Mouse (Mus musculus): ENCODE data around the gene Drd2. TPM values are rescaled to one million over a fixed set of nuclear protein-coding genes. Genes with fewer than 3 reads are reported as not detected.

Drd2 gene
- polyA plus RNA-seq (2015; fragmentation: Nextera tagmentation; extraction: Ambion mirVana) = 0.11 TPM in 2 replicates

GRCm38 (mm10) chr9:49340136-49341043, at the start of gene Drd2:
Gene Drd2, plus strand, starts transcription at chr9:49340627.
- H3K27me3 ChIP-seq (ENCODE audit: control insufficient read depth, insufficient read depth, low read length) = peaks cover 37% of the 10 kb centered on the region
- peak; percentile 52; the same call in 1 of the 2 replicates for ATAC-seq (replicated peaks; ENCODE audit: extremely low read depth, insufficient read depth, low FRiP score)
- WGBS = 3% methylated on average over 60 of the region's 84 CpGs
- peak within 1 kb of the TSS; percentile 55 for H3K4me2 ChIP-seq (ENCODE audit: low read depth, low read length)
- H3K27ac ChIP-seq (ENCODE audit: low read length) = no peak within 1 kb of the TSS
- H3K4me1 ChIP-seq (ENCODE audit: control insufficient read depth, insufficient read depth, low read length) = 0 out of 2 replicates have a peak, but pooled peaks cover 4% of the 10 kb centered on the region
- H3K4me3 ChIP-seq (ENCODE audit: low read length) = peak within 1 kb of the TSS; percentile 32
- H3K9me3 ChIP-seq (replicated peaks; ENCODE audit: control insufficient read depth, low read length) = no peaks in the 10 kb centered on the region
- no peak within 1 kb of the TSS for H3K9ac ChIP-seq (ENCODE audit: low read length)
- H3K36me3 ChIP-seq (ENCODE audit: control insufficient read depth, insufficient read depth) = no peaks in the 10 kb centered on the region

GRCm38 (mm10) chr9:49295101-49295500, 45.3 kb upstream of the Drd2 start:
- no peaks in the 10 kb centered on the region for H3K4me1 ChIP-seq (ENCODE audit: control insufficient read depth, insufficient read depth, low read length)
- no peak overlapping the region for H3K4me3 ChIP-seq (ENCODE audit: low read length)
- no peak for ATAC-seq (replicated peaks; ENCODE audit: extremely low read depth, insufficient read depth, low FRiP score)
- H3K27ac ChIP-seq (ENCODE audit: low read length) = no peak overlapping the region
- H3K36me3 ChIP-seq (ENCODE audit: control insufficient read depth, insufficient read depth) = no peaks in the 10 kb centered on the region
- H3K9me3 ChIP-seq (replicated peaks; ENCODE audit: control insufficient read depth, low read length) = no peaks in the 10 kb centered on the region
- no peak overlapping the region for H3K9ac ChIP-seq (ENCODE audit: low read length)
- 55% methylated on average over 1 of the region's 1 CpGs for WGBS
- H3K27me3 ChIP-seq (ENCODE audit: control insufficient read depth, insufficient read depth, low read length) = no peaks in the 10 kb centered on the region
- H3K4me2 ChIP-seq (ENCODE audit: low read depth, low read length) = no peak overlapping the region

GRCm38 (mm10) chr9:49307576-49307975, 32.9 kb upstream of the Drd2 start:
- Histone ChIP-seq H3K27me3 (ENCODE audit: control insufficient read depth, insufficient read depth, low read length) (no peaks in the 10 kb centered on the region), H3K4me3 (ENCODE audit: low read length) (no peak overlapping the region), H3K4me1 (ENCODE audit: control insufficient read depth, insufficient read depth, low read length) (peaks cover 11% of the 10 kb centered on the region), H3K9me3 (replicated peaks; ENCODE audit: control insufficient read depth, low read length) (no peaks in the 10 kb centered on the region), H3K9ac (ENCODE audit: low read length) (no peak overlapping the region), H3K4me2 (ENCODE audit: low read depth, low read length) (no peak overlapping the region), H3K27ac (ENCODE audit: low read length) (no peak overlapping the region), H3K36me3 (ENCODE audit: control insufficient read depth, insufficient read depth) (no peaks in the 10 kb centered on the region)
- peak; percentile 75 for ATAC-seq (replicated peaks; ENCODE audit: extremely low read depth, insufficient read depth, low FRiP score)
- 19% methylated on average over 3 of the region's 3 CpGs for WGBS

GRCm38 (mm10) chr9:49310821-49311220, 29.6 kb upstream of the Drd2 start:
- no peaks in the 10 kb centered on the region for H3K36me3 ChIP-seq (ENCODE audit: control insufficient read depth, insufficient read depth)
- no peak for ATAC-seq (replicated peaks; ENCODE audit: extremely low read depth, insufficient read depth, low FRiP score)
- no peaks in the 10 kb centered on the region for H3K9me3 ChIP-seq (replicated peaks; ENCODE audit: control insufficient read depth, low read length)
- H3K9ac ChIP-seq (ENCODE audit: low read length) = no peak overlapping the region
- H3K27me3 ChIP-seq (ENCODE audit: control insufficient read depth, insufficient read depth, low read length) = no peaks in the 10 kb centered on the region
- H3K27ac ChIP-seq (ENCODE audit: low read length) = no peak overlapping the region
- H3K4me1 ChIP-seq (ENCODE audit: control insufficient read depth, insufficient read depth, low read length) = peaks cover 11% of the 10 kb centered on the region
- H3K4me3 ChIP-seq (ENCODE audit: low read length) = no peak overlapping the region
- WGBS = 45% methylated on average over 4 of the region's 4 CpGs
- H3K4me2 ChIP-seq (ENCODE audit: low read depth, low read length) = no peak overlapping the region

- no peaks in the 10 kb centered on the region for H3K4me1 ChIP-seq (ENCODE audit: control insufficient read depth, insufficient read depth, low read length)
- no peak overlapping the region for H3K4me2 ChIP-seq (ENCODE audit: low read depth, low read length)
- no peaks in the 10 kb centered on the region for H3K9me3 ChIP-seq (replicated peaks; ENCODE audit: control insufficient read depth, low read length)
- no peak overlapping the region for H3K27ac ChIP-seq (ENCODE audit: low read length)
- no peak overlapping the region for H3K9ac ChIP-seq (ENCODE audit: low read length)
- no peaks in the 10 kb centered on the region for H3K27me3 ChIP-seq (ENCODE audit: control insufficient read depth, insufficient read depth, low read length)
- no peaks in the 10 kb centered on the region for H3K36me3 ChIP-seq (ENCODE audit: control insufficient read depth, insufficient read depth)
- ATAC-seq (replicated peaks; ENCODE audit: extremely low read depth, insufficient read depth, low FRiP score) = no peak
- no peak overlapping the region for H3K4me3 ChIP-seq (ENCODE audit: low read length)
Observed at GRCm38 (mm10) chr9:49318638-49319037, 21.8 kb upstream of the Drd2 start.

- H3K4me2 ChIP-seq (ENCODE audit: low read depth, low read length) = no peak overlapping the region
- peaks cover 37% of the 10 kb centered on the region for H3K27me3 ChIP-seq (ENCODE audit: control insufficient read depth, insufficient read depth, low read length)
- 0 out of 2 replicates have a peak, but pooled peaks cover 4% of the 10 kb centered on the region for H3K4me1 ChIP-seq (ENCODE audit: control insufficient read depth, insufficient read depth, low read length)
- H3K9ac ChIP-seq (ENCODE audit: low read length) = no peak overlapping the region
- no peaks in the 10 kb centered on the region for H3K9me3 ChIP-seq (replicated peaks; ENCODE audit: control insufficient read depth, low read length)
- ATAC-seq (replicated peaks; ENCODE audit: extremely low read depth, insufficient read depth, low FRiP score) = no peak
- no peaks in the 10 kb centered on the region for H3K36me3 ChIP-seq (ENCODE audit: control insufficient read depth, insufficient read depth)
- no peak overlapping the region for H3K27ac ChIP-seq (ENCODE audit: low read length)
- WGBS = 3% methylated on average over 10 of the region's 10 CpGs
- no peak overlapping the region for H3K4me3 ChIP-seq (ENCODE audit: low read length)
Observed at GRCm38 (mm10) chr9:49341044-49341365, 578 bp downstream of the Drd2 start.

- Histone ChIP-seq H3K9me3 (replicated peaks; ENCODE audit: control insufficient read depth, low read length) (no peaks in the 10 kb centered on the region), H3K4me2 (ENCODE audit: low read depth, low read length) (no peak overlapping the region), H3K27ac (ENCODE audit: low read length) (no peak overlapping the region), H3K9ac (ENCODE audit: low read length) (no peak overlapping the region), H3K4me1 (ENCODE audit: control insufficient read depth, insufficient read depth, low read length) (no peaks in the 10 kb centered on the region), H3K4me3 (ENCODE audit: low read length) (no peak overlapping the region), H3K27me3 (ENCODE audit: control insufficient read depth, insufficient read depth, low read length) (no peaks in the 10 kb centered on the region), H3K36me3 (ENCODE audit: control insufficient read depth, insufficient read depth) (no peaks in the 10 kb centered on the region)
- WGBS = 17% methylated on average over 5 of the region's 5 CpGs
- no peak for ATAC-seq (replicated peaks; ENCODE audit: extremely low read depth, insufficient read depth, low FRiP score)
Observed at GRCm38 (mm10) chr9:49365763-49366162, 25.3 kb downstream of the Drd2 start.

GRCm38 (mm10) chr9:49373946-49374345, 33.5 kb downstream of the Drd2 start:
- no peaks in the 10 kb centered on the region for H3K27me3 ChIP-seq (ENCODE audit: control insufficient read depth, insufficient read depth, low read length)
- no peak overlapping the region for H3K4me2 ChIP-seq (ENCODE audit: low read depth, low read length)
- H3K9me3 ChIP-seq (replicated peaks; ENCODE audit: control insufficient read depth, low read length) = no peaks in the 10 kb centered on the region
- no peak overlapping the region for H3K4me3 ChIP-seq (ENCODE audit: low read length)
- no peaks in the 10 kb centered on the region for H3K36me3 ChIP-seq (ENCODE audit: control insufficient read depth, insufficient read depth)
- H3K27ac ChIP-seq (ENCODE audit: low read length) = no peak overlapping the region
- H3K4me1 ChIP-seq (ENCODE audit: control insufficient read depth, insufficient read depth, low read length) = no peaks in the 10 kb centered on the region
- 78% methylated on average over 2 of the region's 2 CpGs for WGBS
- no peak for ATAC-seq (replicated peaks; ENCODE audit: extremely low read depth, insufficient read depth, low FRiP score)
- H3K9ac ChIP-seq (ENCODE audit: low read length) = no peak overlapping the region

- no peaks in the 10 kb centered on the region for H3K27me3 ChIP-seq (ENCODE audit: control insufficient read depth, insufficient read depth, low read length)
- no peaks in the 10 kb centered on the region for H3K36me3 ChIP-seq (ENCODE audit: control insufficient read depth, insufficient read depth)
- 84% methylated on average over 4 of the region's 4 CpGs for WGBS
- peaks cover 3% of the 10 kb centered on the region; the same call in 1 of the 2 replicates for H3K4me1 ChIP-seq (ENCODE audit: control insufficient read depth, insufficient read depth, low read length)
- H3K27ac ChIP-seq (ENCODE audit: low read length) = no peak overlapping the region
- H3K9me3 ChIP-seq (replicated peaks; ENCODE audit: control insufficient read depth, low read length) = no peaks in the 10 kb centered on the region
- ATAC-seq (replicated peaks; ENCODE audit: extremely low read depth, insufficient read depth, low FRiP score) = no peak
- H3K4me3 ChIP-seq (ENCODE audit: low read length) = no peak overlapping the region
- H3K9ac ChIP-seq (ENCODE audit: low read length) = no peak overlapping the region
- H3K4me2 ChIP-seq (ENCODE audit: low read depth, low read length) = no peak overlapping the region
Observed at GRCm38 (mm10) chr9:49379962-49380361, 39.5 kb downstream of the Drd2 start.

All from heart, embryonic 16.5 days (tissue).